Mouse (Mus musculus) liver, postnatal 0 days (tissue): ENCODE results near the gene Hs1bp3. TPM values are rescaled to one million over a fixed set of nuclear protein-coding genes. Genes with fewer than 3 reads are reported as not detected.

Experiments
- ATAC-seq: fragments of 200-750 bp; cut with Nextera tagmentation; 2 replicates; pipeline ENCODE4 v1.8.0; 2017; ENCODE audit warnings: mild to moderate bottlenecking, moderate library complexity
- DNase-seq: peaks from one replicate; pipeline ENCODE4 v3.0.0-alpha.2; 2016
- H3K27ac ChIP-seq: fragments of 300-500 bp; sonication (generic); 2 replicates; pipeline ENCODE4 v1.5.1; 2014; ENCODE audit warnings: antibody characterized with exemption, moderate library complexity, mild to moderate bottlenecking, low read depth
- H3K27me3 ChIP-seq: fragments of 300-500 bp; sonication (generic); 2 replicates; pipeline ENCODE4 v1.6.1; 2014; ENCODE audit warnings: low read length, control low read depth, mixed read lengths; ENCODE audit not compliant: insufficient read depth
- H3K36me3 ChIP-seq: fragments of 300-500 bp; sonication (generic); replicated peaks from 2 replicates; pipeline ENCODE4 v1.6.1; 2014; ENCODE audit warnings: mild to moderate bottlenecking, control low read depth, low read length, moderate library complexity, mixed read lengths; ENCODE audit not compliant: insufficient read depth
- H3K4me1 ChIP-seq: fragments of 300-500 bp; sonication (generic); 2 replicates; pipeline ENCODE4 v1.6.1; 2014; ENCODE audit warnings: antibody characterized with exemption, mild to moderate bottlenecking, control low read depth; ENCODE audit not compliant: insufficient read depth
- H3K4me2 ChIP-seq: fragments of 300-500 bp; sonication (generic); 2 replicates; pipeline ENCODE4 v1.6.1; 2014; ENCODE audit warnings: low read depth, mild to moderate bottlenecking, low read length, moderate library complexity, mixed read lengths
- H3K4me3 ChIP-seq: fragments of 300-500 bp; sonication (generic); 2 replicates; pipeline ENCODE4 v1.5.1; 2014; ENCODE audit warnings: low read depth, low read length
- H3K9ac ChIP-seq: fragments of 300-500 bp; sonication (generic); replicated peaks from 2 replicates; pipeline ENCODE4 v1.6.1; 2014; ENCODE audit warnings: mild to moderate bottlenecking, moderate library complexity
- H3K9me3 ChIP-seq: fragments of 300-500 bp; sonication (generic); 2 replicates; pipeline ENCODE4 v1.6.1; 2016; ENCODE audit warnings: mild to moderate bottlenecking, control low read depth, low read length, mixed read lengths
- CTCF ChIP-seq: sonication (generic); IDR thresholded peaks from 2 replicates; pipeline ENCODE4 v1.5.1; 2016; ENCODE audit warnings: antibody characterized with exemption, low read depth
- EP300 ChIP-seq: IDR thresholded peaks from 2 replicates; pipeline ENCODE4 v1.6.1; 2016; ENCODE audit warnings: antibody characterized with exemption, low read depth, mild to moderate bottlenecking
- WGBS: fragments of 180-500 bp; shearing (Covaris S2); extraction: QIAGEN DNeasy Blood & Tissue Kit; methylation state at CpG from one replicate; pipeline ENCODE4 v1.1.7; 2014; ENCODE audit not compliant: insufficient replicate concordance; 5-methylcytosine and 5-hydroxymethylcytosine counted together
- polyA plus RNA-seq: library from polyadenylated mRNA; unstranded; fragments of >200 nt; fragmentation: Nextera tagmentation; extraction: Ambion mirVana; gene quantifications from 2 replicates; pipeline ENCODE4 v1.2.1, GENCODE M21; 2015

The Hs1bp3 gene
- polyA plus RNA-seq, 1 experiment from 2014 or later, result 3.7 TPM

- Histone ChIP-seq H3K9me3 (no peaks in the 10 kb centered on the region), H3K9ac (peak overlapping the region; percentile 31; the same call in 1 of the 2 replicates), H3K27me3 (no peaks in the 10 kb centered on the region), H3K4me2 (peak overlapping the region; percentile 58), H3K4me1 (peaks cover 15% of the 10 kb centered on the region), H3K4me3 (0 out of 2 replicates have a peak overlapping the region, but pooled peaks have one; percentile 9), H3K36me3 (0 out of 2 replicates have a peak, but pooled peaks cover 2% of the 10 kb centered on the region), H3K27ac (peak overlapping the region; percentile 93)
- peak; percentile 66 for DNase-seq
- peak; percentile 80 for ATAC-seq
- TF ChIP-seq CTCF (no peak), EP300 (peak; percentile 78; the same call in 1 of the 2 replicates)
- WGBS, result 32% methylated on average over 9 of the region's 9 CpGs
These were observed 31.7 kb downstream of the Hs1bp3 start for GRCm38 (mm10) chr12:8344897-8345296.

- H3K27ac ChIP-seq, result peak overlapping the region; percentile 93
- DNase-seq, result no peak
- H3K4me3 ChIP-seq, result peak overlapping the region; percentile 9; the same call in 1 of the 2 replicates
- WGBS, result 74% methylated on average over 5 of the region's 5 CpGs
- no peak for TF ChIP-seq EP300
- no peak for TF ChIP-seq CTCF
- H3K4me2 ChIP-seq, result peak overlapping the region; percentile 34
- peaks cover 16% of the 10 kb centered on the region for H3K4me1 ChIP-seq
- no peaks in the 10 kb centered on the region for H3K36me3 ChIP-seq
- H3K9ac ChIP-seq, result peak overlapping the region; percentile 31; the same call in 1 of the 2 replicates
- no peaks in the 10 kb centered on the region for H3K9me3 ChIP-seq
- no peaks in the 10 kb centered on the region for H3K27me3 ChIP-seq
- ATAC-seq, result no peak
These were observed 32.3 kb downstream of the Hs1bp3 start for GRCm38 (mm10) chr12:8345539-8345938.

- DNase-seq (no peak), ATAC-seq (no peak)
- Histone ChIP-seq H3K9me3 (no peaks in the 10 kb centered on the region), H3K4me2 (no peak overlapping the region), H3K4me3 (no peak overlapping the region), H3K27me3 (no peaks in the 10 kb centered on the region), H3K36me3 (no peaks in the 10 kb centered on the region), H3K27ac (peak overlapping the region; percentile 77), H3K9ac (no peak overlapping the region), H3K4me1 (peaks cover 23% of the 10 kb centered on the region)
- TF ChIP-seq CTCF (no peak), EP300 (no peak)
- WGBS, result 40% methylated on average over 8 of the region's 8 CpGs
These were observed 34.7 kb downstream of the Hs1bp3 start for GRCm38 (mm10) chr12:8347746-8348462.

- H3K36me3 ChIP-seq, result no peaks in the 10 kb centered on the region
- 51% methylated on average over 9 of the region's 9 CpGs for WGBS
- no peak overlapping the region for H3K4me2 ChIP-seq
- TF ChIP-seq EP300 (no peak), CTCF (no peak)
- H3K9me3 ChIP-seq, result no peaks in the 10 kb centered on the region
- ATAC-seq (no peak), DNase-seq (no peak)
- no peak overlapping the region for H3K4me3 ChIP-seq
- H3K9ac ChIP-seq, result no peak overlapping the region
- H3K27me3 ChIP-seq, result no peaks in the 10 kb centered on the region
- H3K4me1 ChIP-seq, result peaks cover 23% of the 10 kb centered on the region
- peak overlapping the region; percentile 77 for H3K27ac ChIP-seq
These were observed 35.7 kb downstream of the Hs1bp3 start for GRCm38 (mm10) chr12:8348733-8349513.

- H3K4me1 ChIP-seq, result peaks cover 18% of the 10 kb centered on the region
- no peak for TF ChIP-seq CTCF
- 0 out of 2 replicates have a peak, but pooled peaks have one; percentile 38 for TF ChIP-seq EP300
- no peaks in the 10 kb centered on the region for H3K36me3 ChIP-seq
- no peak overlapping the region for H3K9ac ChIP-seq
- H3K4me2 ChIP-seq, result no peak overlapping the region
- no peaks in the 10 kb centered on the region for H3K27me3 ChIP-seq
- ATAC-seq (peak; percentile 53), DNase-seq (no peak)
- H3K4me3 ChIP-seq, result no peak overlapping the region
- H3K27ac ChIP-seq, result peak overlapping the region; percentile 71
- 20% methylated on average over 4 of the region's 4 CpGs for whole genome bisulfite sequencing
- no peaks in the 10 kb centered on the region for H3K9me3 ChIP-seq
These were observed 38.0 kb downstream of the Hs1bp3 start for GRCm38 (mm10) chr12:8351025-8351903.
